Mouse (Mus musculus) heart, postnatal 25 days (tissue): Measurements from ENCODE around the gene Dnmt3c. TPM values are rescaled to one million over a fixed set of nuclear protein-coding genes. Genes with fewer than 3 reads are reported as not detected.
A peak's percentile ranks its signal among the peaks of the same experiment; 100 is the strongest.
"Not testable (repeated sequence)": the region's sequence is repeated elsewhere in the genome, so short reads cannot be mapped to it uniquely, and the experiment has no call there.

ENCODE experiments used
- DNase-seq: peaks from one replicate; pipeline ENCODE4 v3.0.0; 2022; ENCODE audit warnings: low spot score
- intact Hi-C: fragments of 180-260 bp; cut with DNase I; formaldehyde crosslinking; loops from one replicate; pipeline ENCODE4 v1.15.1; 2025
- total RNA-seq, 2 experiments: library from RNA; stranded (reverse); gene quantifications; 2 replicates each; pipeline ENCODE4 v1.2.3; 2021

The Dnmt3c gene
- not detected for total RNA-seq

DNA sequence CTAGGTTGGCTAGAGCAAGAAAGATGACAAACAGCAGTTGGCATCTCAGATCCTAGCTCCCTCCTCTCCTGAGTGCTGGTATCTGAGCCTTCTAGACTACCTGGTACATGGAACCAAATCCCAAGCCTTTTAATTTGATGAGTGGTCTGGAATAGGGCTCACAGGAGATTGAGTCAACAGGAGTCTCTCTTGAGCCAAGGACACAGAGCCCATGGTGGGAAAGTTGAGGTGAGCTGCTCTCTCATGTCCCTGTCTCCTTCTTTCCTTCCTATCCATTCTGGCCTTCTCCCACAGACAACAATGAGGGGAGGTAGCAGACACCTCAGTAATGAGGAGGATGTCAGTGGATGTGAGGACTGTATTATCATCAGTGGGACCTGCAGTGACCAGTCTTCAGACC is at the start of gene Dnmt3c:
Dnmt3c (plus strand) TSS at position 301 of the 400 bp plus-strand sequence.
- no peak for DNase-seq
- intact Hi-C loops, result no loop called here

GRCm38 (mm10) chr2:153648773-153649297 is 47.6 kb upstream of the Dnmt3c start:
- intact Hi-C loops, result loop anchor here (1.0 kb wide), 1 partner anchor 16 kb away; no protein-coding TSS in a partner anchor
- no peak for DNase-seq

DNA sequence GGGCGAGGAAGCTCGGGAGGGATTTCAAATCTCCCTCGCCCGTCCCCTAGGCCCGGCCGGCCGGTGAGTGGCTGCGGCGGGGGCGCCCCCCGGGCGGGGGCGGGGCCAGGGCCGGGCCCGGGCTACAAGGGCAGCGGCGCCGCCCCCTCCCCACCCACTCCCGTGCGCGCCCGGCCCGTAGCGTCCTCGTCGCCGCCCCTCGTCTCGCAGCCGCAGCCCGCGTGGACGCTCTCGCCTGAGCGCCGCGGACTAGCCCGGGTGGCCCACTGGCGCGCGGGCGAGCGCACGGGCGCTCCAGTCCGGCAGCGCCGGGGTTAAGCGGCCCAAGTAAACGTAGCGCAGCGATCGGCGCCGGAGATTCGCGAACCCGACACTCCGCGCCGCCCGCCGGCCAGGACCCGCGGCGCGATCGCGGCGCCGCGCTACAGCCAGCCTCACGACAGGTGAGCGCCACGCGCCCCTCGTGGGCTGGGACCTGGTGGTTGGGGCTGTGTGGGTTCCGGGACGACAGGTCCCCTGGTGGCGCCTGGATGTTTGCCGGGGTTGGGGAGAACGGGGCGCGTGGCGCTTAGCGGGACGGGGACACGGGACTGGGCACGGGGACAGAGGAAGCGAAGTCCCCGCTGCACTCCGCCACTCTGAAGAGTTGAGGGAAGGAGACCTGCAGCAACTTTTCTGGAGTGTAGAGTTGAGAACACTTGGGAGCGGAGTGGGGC is 47.0 kb upstream of the Dnmt3c start, which contains the start of gene Dnmt3b:
Dnmt3b (plus strand) TSS at position 153 of the 716 bp plus-strand sequence.
- intact Hi-C loops, result loop anchor here (1.0 kb wide), 1 partner anchor 16 kb away; no protein-coding TSS in a partner anchor
- peak; percentile 33 for DNase-seq

- intact Hi-C loops, result no loop called here
- DNase-seq, result no peak
These were observed 46.3 kb upstream of the Dnmt3c start for GRCm38 (mm10) chr2:153650014-153650687.

DNA sequence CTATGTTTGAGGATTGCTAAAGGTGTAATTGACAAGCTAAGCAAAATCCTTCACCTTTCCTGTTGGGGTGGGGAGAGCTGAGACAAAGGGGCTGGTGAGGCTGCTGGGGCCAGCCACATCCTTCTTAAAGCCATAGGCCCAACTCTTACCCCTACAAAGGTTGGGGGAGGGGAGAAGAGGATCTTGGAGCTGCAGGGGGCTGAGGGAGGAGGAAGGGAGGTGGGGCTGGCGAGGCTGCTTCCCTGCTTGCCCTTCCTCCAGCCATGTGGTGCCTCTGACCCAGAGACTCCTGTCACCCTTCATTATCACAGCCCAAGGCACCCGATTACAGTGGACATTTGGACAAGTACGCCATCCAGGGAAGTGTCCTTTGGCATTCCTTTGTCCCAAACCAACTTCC is 44.8 kb upstream of the Dnmt3c start:
- DNase-seq, result no peak
- intact Hi-C loops, result no loop called here

- intact Hi-C loops, DNase-seq: not testable (repeated sequence)
These were observed 38.8 kb upstream of the Dnmt3c start for GRCm38 (mm10) chr2:153657659-153658058.

DNA sequence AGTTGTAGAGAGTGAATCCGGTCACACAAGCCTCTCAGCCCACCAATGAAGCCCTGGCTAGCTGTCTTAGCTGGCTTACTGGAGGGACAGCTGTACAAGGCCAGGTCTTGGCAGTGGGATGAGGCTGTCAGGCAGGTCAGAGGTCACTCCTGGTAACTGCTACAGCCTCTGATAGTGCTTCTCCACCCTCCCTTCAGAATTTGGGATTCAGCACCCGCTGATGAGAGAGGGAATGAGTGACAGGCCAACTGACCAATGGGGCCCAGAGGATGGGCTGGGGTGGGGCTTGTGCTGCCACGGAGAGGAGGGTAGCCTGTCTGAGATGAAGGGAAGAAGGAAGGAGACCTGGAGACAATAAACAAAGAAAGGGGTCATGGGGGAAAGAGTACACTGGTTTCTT is 35.8 kb upstream of the Dnmt3c start:
- intact Hi-C loops, result no loop called here
- DNase-seq, result no peak

GRCm38 (mm10) chr2:153665401-153665800 is 31.1 kb upstream of the Dnmt3c start:
- DNase-seq, result no peak
- intact Hi-C loops, result loop anchor here (5.0 kb wide), 1 partner anchor 262 kb away; no protein-coding TSS in a partner anchor

DNA sequence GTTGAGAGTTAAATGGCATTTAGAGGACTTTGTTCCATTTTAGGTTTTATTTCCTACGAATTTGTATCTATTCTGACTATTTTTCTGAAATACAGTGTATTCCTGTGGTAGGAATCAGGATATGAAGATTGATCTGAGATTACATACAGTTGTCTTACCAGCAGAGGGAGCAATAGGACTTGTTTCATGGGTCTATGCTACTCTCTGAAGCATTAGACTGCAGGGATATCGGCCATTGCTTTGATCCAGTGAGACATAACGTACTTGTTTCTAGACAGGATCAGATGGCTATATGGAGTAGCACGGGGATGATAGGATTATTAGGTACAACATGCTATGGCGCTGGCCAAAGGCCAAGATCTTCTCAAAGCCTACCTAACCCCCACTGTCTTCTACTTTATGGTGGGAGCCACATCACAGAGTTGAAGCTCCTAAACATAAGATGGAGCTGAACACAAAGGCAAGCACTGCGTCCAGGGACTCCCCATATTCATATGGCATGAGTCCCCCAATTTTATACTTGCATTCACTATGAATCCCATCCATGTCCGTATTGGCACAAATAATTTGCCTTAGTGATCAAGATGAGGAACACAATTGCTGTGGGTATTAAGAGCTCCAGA is 27.6 kb upstream of the Dnmt3c start:
- intact Hi-C loops, result loop anchor here (2.0 to 5.0 kb wide), 2 partner anchors 182 to 258 kb away; no protein-coding TSS in a partner anchor
- DNase-seq, result no peak

- intact Hi-C loops, result no loop called here
- DNase-seq, result no peak
These were observed 26.3 kb upstream of the Dnmt3c start for GRCm38 (mm10) chr2:153670111-153670510.

- intact Hi-C loops, result no loop called here
- DNase-seq, result no peak
These were observed 23.8 kb upstream of the Dnmt3c start for GRCm38 (mm10) chr2:153672619-153673018.

DNA sequence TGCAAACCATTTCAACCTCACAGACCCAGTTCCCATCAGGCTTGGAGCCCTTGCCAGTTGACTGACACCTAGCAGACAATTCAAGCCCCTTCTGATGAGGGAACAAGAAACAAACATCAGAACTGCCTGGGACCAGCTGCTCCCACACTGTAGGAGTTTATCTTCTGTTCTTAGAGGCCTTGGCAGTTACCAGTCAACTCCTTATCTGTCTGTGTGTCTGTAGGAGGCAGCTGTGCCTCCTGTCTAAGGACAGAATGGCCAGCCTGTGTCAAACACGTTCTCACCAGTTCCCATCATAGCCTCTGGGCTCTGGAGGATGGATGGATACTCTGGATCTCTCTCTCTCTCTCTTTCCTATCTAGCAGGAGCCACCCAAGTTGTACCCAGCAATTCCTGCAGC is 21.1 kb upstream of the Dnmt3c start:
- DNase-seq, intact Hi-C loops: not testable (repeated sequence)

DNA sequence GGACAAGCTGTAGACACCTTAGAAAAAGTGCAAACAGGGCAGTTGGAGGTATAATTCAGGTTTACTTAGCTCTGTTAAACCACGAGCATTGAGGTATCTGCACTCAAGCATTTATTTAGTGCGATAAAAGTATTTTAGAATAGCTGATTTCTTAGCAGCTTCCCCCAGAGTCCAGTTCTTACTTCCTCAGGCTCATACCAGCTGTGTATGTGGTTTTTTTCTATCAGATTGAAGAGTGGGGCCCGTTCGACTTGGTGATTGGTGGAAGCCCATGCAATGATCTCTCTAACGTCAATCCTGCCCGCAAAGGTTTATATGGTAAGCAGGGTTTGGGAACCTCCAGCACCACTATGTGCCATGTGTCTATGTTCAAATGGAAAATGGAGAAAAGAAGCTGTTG is 19.5 kb upstream of the Dnmt3c start:
- intact Hi-C loops, result no loop called here
- DNase-seq, result no peak

- no peak for DNase-seq
- intact Hi-C loops, result no loop called here
These were observed 18.9 kb upstream of the Dnmt3c start for GRCm38 (mm10) chr2:153677550-153677949.

GRCm38 (mm10) chr2:153679959-153680358 is 16.5 kb upstream of the Dnmt3c start:
- intact Hi-C loops, result no loop called here
- no peak for DNase-seq

GRCm38 (mm10) chr2:153693413-153693812 is 3.0 kb upstream of the Dnmt3c start:
- DNase-seq, intact Hi-C loops: not testable (repeated sequence)

DNA sequence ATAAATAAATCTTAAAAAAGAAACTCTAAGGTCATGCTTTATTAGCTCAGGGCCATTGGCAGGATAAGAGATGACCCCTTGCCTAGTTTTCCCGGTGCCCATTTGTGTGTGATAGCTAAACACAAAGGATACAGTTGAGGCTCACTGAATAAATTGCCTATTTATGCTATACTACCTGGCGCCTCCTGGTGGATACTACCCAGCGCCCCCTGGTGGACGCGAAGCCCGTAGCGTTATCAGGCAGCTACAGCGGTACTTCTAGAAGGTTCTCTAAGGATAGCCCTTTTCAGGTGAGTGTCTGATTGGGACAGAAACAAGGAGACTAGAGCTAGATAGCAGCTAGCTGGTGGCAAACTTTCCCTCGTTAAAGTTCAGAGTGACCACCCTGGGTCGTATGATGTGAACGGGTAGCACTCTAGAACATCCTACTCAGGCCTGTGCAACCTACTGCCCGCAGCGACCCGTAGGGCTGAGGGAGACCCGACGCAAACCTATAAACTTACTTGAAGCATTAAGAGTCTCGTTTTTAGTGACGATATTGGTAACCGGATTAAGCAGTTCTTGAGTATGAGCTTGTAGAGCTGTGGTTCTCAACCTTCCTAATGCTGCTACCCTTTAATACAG is 1.9 kb upstream of the Dnmt3c start:
- DNase-seq, result no peak
- intact Hi-C loops, result no loop called here

DNA sequence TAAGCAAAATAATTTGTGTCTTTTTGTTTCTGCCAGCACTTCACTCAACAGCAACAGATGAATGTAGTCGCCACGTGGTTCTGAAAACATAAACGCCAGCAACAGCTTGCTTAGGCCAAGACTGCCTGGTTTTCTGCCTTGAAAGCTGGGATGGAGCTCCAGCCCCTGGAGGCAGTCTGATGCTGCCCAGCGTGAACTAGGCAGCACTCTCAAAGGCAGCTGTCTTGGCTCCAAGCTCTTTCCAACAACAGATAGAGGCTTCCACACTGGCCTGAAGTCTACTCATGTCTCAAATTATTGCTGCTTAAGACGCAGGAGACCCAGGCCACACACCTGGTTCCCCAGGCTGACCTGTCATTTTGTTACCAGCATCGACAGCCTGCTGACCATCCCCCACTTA is 6.9 kb downstream of the Dnmt3c start:
- intact Hi-C loops, result no loop called here
- no peak for DNase-seq

DNA sequence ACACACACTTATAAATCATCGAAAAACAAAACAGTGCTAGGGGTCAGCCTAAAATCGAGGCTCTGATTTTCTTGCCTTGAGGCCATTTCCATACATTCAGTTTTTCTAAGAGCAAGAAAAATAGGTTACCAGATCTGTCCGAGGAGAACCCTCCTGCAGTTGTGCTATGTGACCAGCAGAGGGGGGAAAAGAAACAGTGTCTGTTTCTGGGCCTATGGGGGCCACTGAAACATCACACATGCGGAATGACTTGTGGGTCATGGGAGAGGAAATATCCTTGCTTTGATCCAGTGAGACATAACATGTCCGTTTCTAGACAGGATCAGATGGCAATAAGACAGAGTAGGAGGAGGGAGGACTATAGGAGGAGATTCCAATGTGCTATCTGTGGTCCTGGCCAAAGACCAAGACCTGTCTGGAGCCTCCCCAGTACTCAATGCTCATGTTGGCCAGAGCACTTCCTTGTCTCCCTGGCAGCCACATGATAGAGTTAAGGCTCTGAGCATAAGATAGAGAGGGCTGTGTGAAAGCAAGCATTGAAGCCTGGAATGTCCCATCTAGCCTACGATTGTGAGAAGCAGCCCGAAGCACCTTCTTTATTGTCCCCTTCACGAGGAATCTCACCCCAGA is 14.4 kb downstream of the Dnmt3c start:
- intact Hi-C loops, result loop anchor here (2.0 to 5.0 kb wide), 3 partner anchors 81 to 221 kb away; no protein-coding TSS in a partner anchor
- no peak for DNase-seq
